Mouse (Mus musculus): ENCODE results near the gene Esd.

GRCm38 (mm10) chr14:74790535-74790934 lies 58.4 kb downstream of the Esd start:
- TF ChIP-seq EP300 (IDR thresholded peaks at IDR 0.05; ENCODE audit: low read depth) (no peak), CTCF (IDR thresholded peaks at IDR 0.05; ENCODE audit: low read depth) (no peak)
